Mouse (Mus musculus): ENCODE data around the gene Ly6c2. TPM values are rescaled to one million over a fixed set of nuclear protein-coding genes. Genes with fewer than 3 reads are reported as not detected.
"Not testable (repeated sequence)": the region's sequence is repeated elsewhere in the genome, so short reads cannot be mapped to it uniquely, and the experiment has no call there.

Ly6c2 gene
- polyA plus RNA-seq, 1 experiment from 2014 or later = not detected

DNA sequence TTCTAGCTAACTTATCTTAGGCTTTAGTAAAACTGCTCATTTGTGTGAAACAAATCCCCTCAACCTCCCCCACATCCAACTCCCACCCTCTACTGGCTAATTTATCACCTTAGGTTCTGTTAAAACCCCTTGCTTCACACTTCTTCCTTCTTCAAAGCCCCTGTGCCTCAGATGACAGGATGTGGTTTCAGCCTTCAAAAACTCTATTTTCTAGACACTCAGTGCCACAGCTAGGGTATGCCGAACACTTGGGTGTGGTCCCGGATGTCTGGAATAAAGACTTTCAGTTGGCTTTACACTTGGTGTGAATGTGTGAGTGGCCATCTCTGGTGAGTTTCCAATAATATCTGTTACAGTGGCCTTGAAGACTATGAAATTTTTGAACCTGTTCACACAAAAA lies 4.8 kb upstream of the Ly6c2 start:
- no peak for ATAC-seq (ENCODE audit: low FRiP score, low read depth)
- Histone ChIP-seq H3K4me3 (no peak overlapping the region), H3K27ac (replicated peaks) (no peak overlapping the region), H3K36me3 (no peaks in the 10 kb centered on the region), H3K9ac (replicated peaks) (no peak overlapping the region), H3K9me3 (no peaks in the 10 kb centered on the region), H3K27me3 (no peaks in the 10 kb centered on the region), H3K4me1 (no peaks in the 10 kb centered on the region), H3K4me2 (replicated peaks) (no peak overlapping the region)
- WGBS = 93% methylated on average over 2 of the region's 2 CpGs

DNA sequence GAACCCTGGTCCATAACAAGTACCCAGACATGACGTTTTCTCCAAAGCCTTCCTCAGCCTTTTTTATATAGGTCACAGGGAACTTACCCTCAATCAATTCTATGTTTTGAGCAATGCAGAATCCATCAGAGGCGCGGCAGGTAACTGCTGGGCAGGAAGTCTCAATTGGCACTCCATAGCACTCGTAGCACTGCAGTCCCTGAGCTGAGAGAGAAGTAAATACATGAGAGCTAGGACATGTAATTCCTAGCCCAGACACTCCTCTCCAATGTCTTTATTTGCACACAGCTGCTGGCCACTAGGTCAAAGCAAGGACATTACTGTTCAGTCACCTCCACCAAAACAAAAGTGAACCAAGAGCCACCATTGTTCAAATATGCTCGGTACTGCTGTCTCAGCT lies 1.3 kb downstream of the Ly6c2 start:
- H3K9me3 ChIP-seq; H3K27ac ChIP-seq (replicated peaks); H3K9ac ChIP-seq (replicated peaks); H3K36me3 ChIP-seq; H3K4me3 ChIP-seq; H3K4me2 ChIP-seq (replicated peaks); H3K27me3 ChIP-seq; ATAC-seq (ENCODE audit: low FRiP score, low read depth); H3K4me1 ChIP-seq: not testable (repeated sequence)
- 72% methylated on average over 2 of the region's 5 CpGs for WGBS

DNA sequence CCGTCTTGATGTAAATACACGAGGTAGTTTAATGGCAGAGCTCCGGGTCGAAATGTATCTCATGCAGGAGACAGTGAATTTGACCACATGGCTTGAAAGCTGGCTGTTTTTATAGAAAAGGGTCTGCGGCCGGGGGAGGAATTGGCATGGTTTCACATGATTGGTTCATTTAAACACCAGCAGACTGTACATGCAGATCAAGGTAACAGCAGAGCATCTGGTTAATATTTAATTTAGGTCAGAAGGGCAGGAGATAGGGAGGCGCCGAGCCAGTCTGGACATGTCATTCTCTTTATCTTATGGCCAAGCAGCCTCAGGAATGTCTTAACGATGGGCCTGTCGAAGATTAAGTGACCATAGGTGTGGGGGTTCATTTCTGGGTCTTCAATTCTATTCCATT lies 12.5 kb downstream of the Ly6c2 start:
- 92% methylated on average over 10 of the region's 10 CpGs for WGBS
- no peaks in the 10 kb centered on the region for H3K4me1 ChIP-seq
- no peak overlapping the region for H3K4me3 ChIP-seq
- H3K36me3 ChIP-seq = no peaks in the 10 kb centered on the region
- ATAC-seq (ENCODE audit: low FRiP score, low read depth) = no peak
- H3K4me2 ChIP-seq (replicated peaks) = no peak overlapping the region
- no peak overlapping the region for H3K9ac ChIP-seq (replicated peaks)
- H3K27me3 ChIP-seq = no peaks in the 10 kb centered on the region
- no peaks in the 10 kb centered on the region for H3K9me3 ChIP-seq
- no peak overlapping the region for H3K27ac ChIP-seq (replicated peaks)

DNA sequence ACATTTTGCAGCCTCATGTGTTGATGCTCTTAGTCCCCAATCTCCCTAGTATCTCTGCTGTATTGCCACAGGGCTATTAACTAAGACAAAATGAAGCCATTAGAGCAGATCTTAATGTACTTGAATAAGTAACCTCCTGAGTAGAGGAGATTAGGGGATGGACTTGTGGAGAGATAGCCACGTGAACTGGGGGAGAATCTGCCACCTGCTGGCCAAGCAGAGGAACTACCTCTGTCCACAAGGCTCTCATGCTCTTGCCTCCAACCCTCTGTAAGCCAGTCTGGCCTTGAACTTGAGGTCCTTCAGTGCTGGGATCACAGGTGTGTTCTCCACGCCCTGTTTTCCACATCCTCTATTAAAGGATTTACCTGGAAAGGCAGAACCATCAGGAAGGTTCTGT lies 23.7 kb downstream of the Ly6c2 start:
- not testable (repeated sequence) for H3K4me2 ChIP-seq (replicated peaks); H3K27ac ChIP-seq (replicated peaks); ATAC-seq (ENCODE audit: low FRiP score, low read depth); H3K4me1 ChIP-seq; H3K4me3 ChIP-seq; H3K9ac ChIP-seq (replicated peaks); H3K27me3 ChIP-seq; H3K36me3 ChIP-seq; H3K9me3 ChIP-seq
- WGBS = 16% methylated on average over 2 of the region's 2 CpGs

DNA sequence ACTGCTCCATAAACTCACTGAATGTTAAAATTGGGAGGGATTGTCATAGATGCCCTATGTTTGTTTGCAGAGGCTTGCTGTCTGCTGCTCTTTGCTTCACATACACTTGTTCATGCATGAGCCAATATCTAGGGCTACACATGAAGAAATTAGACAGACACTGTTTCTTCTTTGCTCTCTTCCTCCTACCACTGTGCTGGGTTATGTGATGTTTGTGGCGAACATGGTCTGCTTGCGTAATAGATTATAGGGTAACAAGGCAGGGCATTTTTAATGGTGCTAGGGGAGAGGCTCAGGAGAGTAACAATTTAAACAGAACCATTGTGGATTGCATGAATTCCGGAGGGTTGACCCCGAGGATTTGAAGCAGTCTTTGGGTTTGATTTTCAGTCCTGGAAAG lies 41.8 kb downstream of the Ly6c2 start:
- Histone ChIP-seq H3K9me3 (no peaks in the 10 kb centered on the region), H3K4me2 (replicated peaks) (no peak overlapping the region), H3K9ac (replicated peaks) (no peak overlapping the region), H3K27ac (replicated peaks) (no peak overlapping the region), H3K36me3 (no peaks in the 10 kb centered on the region), H3K4me3 (no peak overlapping the region), H3K4me1 (no peaks in the 10 kb centered on the region), H3K27me3 (no peaks in the 10 kb centered on the region)
- ATAC-seq (ENCODE audit: low FRiP score, low read depth) = no peak
- 88% methylated on average over 4 of the region's 4 CpGs for WGBS

DNA sequence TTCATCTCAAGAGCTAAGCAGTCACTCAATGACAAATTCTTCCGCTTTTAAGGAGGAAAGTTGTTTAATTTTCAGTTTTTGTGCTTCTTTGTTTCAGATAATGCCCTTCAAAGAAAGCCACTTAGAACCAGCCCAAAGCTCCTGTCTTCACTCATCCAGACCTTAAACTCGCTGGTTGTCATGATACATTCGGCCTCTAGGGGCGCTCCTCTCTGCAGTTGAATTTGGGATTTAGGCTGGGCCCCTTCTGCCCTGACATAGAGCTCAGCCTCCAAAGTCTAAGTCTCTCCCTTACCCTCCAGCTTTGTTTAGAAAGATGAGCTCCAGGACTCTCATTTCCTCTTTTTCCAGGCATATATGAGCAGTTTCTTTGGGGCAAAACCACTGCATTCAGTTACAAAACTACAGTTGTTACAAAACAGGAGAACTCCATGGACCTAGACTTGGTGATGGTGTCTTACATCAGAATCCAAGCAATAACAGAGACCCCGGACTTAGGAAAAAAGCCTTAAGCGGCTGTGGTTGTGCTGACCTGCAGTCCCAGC lies 49.7 kb downstream of the Ly6c2 start:
- H3K36me3 ChIP-seq; ATAC-seq (ENCODE audit: low FRiP score, low read depth); H3K4me1 ChIP-seq; H3K27ac ChIP-seq (replicated peaks); H3K27me3 ChIP-seq; H3K4me2 ChIP-seq (replicated peaks); H3K4me3 ChIP-seq; H3K9me3 ChIP-seq; H3K9ac ChIP-seq (replicated peaks): not testable (repeated sequence)
- WGBS = 29% methylated on average over 6 of the region's 6 CpGs

DNA sequence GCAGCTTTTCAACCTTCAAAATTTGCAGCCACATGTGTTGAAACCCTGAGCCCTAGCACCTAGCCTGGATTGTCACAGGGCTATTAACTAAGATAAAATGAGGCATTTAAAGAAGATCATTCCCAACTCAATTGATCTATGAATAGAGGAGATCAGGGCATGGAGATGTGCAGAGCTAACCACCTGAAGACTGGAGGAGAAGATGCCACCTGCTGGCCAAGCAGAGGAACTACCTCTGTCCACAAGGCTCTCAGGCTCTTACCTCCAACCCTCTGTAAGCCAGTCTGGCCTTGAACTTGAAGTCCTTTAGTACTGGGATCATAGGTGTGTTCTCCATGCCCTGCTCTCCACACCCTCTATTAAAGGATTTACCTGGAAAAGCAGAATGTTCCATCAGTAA lies 51.3 kb downstream of the Ly6c2 start:
- no peak overlapping the region for H3K4me3 ChIP-seq
- no peaks in the 10 kb centered on the region for H3K36me3 ChIP-seq
- H3K27ac ChIP-seq (replicated peaks) = no peak overlapping the region
- ATAC-seq (ENCODE audit: low FRiP score, low read depth) = no peak
- no peak overlapping the region for H3K9ac ChIP-seq (replicated peaks)
- H3K9me3 ChIP-seq = no peaks in the 10 kb centered on the region
- H3K27me3 ChIP-seq = no peaks in the 10 kb centered on the region
- H3K4me1 ChIP-seq = no peaks in the 10 kb centered on the region
- no peak overlapping the region for H3K4me2 ChIP-seq (replicated peaks)

Other genes starting within 250 kb of the Ly6c2 start
- gene 2010109I03Rik, start 214.9 kb downstream of the Ly6c2 start, polyA plus RNA-seq (2016; fragmentation: Nextera tagmentation; extraction: Ambion mirVana) = not detected in 2 replicates
- gene Ly6i, start 128.5 kb downstream of the Ly6c2 start, polyA plus RNA-seq (2016; fragmentation: Nextera tagmentation; extraction: Ambion mirVana) = not detected in 2 replicates
- 0.29 TPM in 1 of 2 replicates, not detected in the other for gene Ly6a, start 113.9 kb downstream of the Ly6c2 start, polyA plus RNA-seq (2016; fragmentation: Nextera tagmentation; extraction: Ambion mirVana)
- gene Ly6c1, start 63.1 kb downstream of the Ly6c2 start, polyA plus RNA-seq (2016; fragmentation: Nextera tagmentation; extraction: Ambion mirVana) = 0.73 and 0.94 TPM in 2 replicates
- not detected in 2 replicates for gene Ly6g, start 43.3 kb upstream of the Ly6c2 start, polyA plus RNA-seq (2016; fragmentation: Nextera tagmentation; extraction: Ambion mirVana)
- not detected in 2 replicates for gene BC025446, start 104.4 kb upstream of the Ly6c2 start, polyA plus RNA-seq (2016; fragmentation: Nextera tagmentation; extraction: Ambion mirVana)
- gene Ly6f, start 156.5 kb upstream of the Ly6c2 start, polyA plus RNA-seq (2016; fragmentation: Nextera tagmentation; extraction: Ambion mirVana) = not detected in 2 replicates

Measured in midbrain, embryonic 12.5 days (tissue).